Mouse (Mus musculus): ENCODE results near the gene Tmem178.

The Tmem178 gene

GRCm38 (mm10) chr17:81041662-81042061 lies 97.2 kb downstream of the Tmem178 start:
- ATAC-seq (ENCODE audit: insufficient number of reproducible peaks, low FRiP score, low TSS enrichment), result no peak

DNA sequence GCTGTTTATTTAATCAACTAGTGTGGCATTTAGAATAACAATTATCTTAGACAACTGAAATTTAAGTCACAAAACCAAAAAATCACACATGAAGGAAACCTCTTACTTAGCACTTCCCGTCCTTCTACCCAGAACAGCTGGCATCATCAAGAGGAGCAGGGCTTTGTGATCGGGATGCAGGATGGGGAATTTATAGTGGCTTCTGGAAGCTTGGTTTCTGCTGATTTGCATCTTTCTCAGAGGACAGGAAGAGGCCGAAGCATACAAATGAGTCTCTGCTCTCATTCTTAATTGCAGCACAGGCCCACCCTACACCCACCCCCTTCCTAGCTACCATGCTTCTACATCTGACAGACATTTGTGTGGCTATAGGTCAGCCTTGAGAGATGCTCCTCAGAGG lies 99.9 kb downstream of the Tmem178 start:
- ATAC-seq (ENCODE audit: insufficient number of reproducible peaks, low FRiP score, low TSS enrichment), result no peak

- no peak for ATAC-seq (ENCODE audit: insufficient number of reproducible peaks, low FRiP score, low TSS enrichment)
Observed at GRCm38 (mm10) chr17:81045115-81045514, 100.7 kb downstream of the Tmem178 start.

DNA sequence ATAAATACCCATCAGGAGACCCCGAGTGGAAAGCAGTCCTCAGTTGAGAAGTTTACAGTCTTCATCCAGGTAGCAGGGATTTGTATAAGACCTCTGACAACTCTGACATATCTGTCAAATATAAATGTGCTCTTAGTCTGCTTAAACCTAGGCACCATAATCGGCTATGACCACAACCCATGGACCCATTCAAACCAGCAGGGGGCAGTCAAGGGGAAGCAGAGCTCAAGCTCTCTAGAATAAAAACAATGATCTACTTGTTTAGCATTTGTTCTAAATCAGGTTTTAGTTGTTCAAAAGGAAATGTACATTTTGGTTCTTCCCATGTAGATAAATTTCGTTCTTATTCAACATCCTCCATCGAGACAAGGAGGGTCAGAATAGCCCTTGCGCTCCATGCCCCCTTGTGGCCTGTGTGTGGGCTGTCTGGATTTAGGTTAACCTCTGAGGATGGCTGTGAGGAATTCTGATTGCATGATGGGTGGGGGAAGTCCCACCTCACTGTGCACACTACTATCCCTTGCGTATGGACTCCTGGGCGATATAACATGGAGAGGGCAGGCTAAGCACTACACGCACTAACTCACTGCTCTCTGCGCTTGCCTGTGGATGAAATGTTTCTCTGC lies 101.2 kb downstream of the Tmem178 start:
- ATAC-seq (ENCODE audit: insufficient number of reproducible peaks, low FRiP score, low TSS enrichment), result no peak

DNA sequence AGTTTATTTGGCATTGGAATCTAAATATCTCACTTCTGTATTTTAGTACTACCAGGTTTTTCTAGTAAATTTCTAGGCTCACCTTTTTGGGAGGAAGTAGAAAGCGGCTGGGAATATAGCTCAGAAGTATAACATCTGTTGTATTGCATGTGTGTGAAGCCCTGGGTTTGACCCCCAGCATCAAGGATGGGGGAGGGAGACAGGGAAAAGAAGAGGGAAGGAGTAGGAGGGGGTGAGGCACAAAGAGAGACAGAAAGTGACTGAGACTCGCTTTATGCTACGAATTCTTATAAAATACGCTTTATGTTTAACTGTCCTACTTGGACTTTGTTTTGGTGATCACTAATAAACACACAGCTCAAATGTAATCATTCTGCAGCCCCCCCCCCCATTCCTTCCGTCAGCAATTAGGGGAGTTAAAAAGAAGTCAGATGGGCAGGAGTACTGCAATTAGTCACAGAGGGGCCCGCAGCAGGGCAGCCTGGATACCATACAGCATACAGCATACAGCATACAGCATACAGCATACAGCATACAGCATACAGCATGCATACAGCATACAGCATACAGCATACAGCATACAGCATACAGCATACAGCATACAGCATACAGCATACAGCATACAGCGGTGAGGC lies 103.6 kb downstream of the Tmem178 start:
- no peak for ATAC-seq (ENCODE audit: insufficient number of reproducible peaks, low FRiP score, low TSS enrichment)
